Mouse (Mus musculus) lung, postnatal 0 days (tissue): ENCODE measurements around the gene Nrxn1. TPM values are rescaled to one million over a fixed set of nuclear protein-coding genes. Genes with fewer than 3 reads are reported as not detected.

Experiments
- ATAC-seq: fragments of 200-750 bp; cut with Nextera tagmentation; 2 replicates; pipeline ENCODE4 v1.8.0; 2017; ENCODE audit warnings: moderate library complexity
- DNase-seq: peaks from one replicate; pipeline ENCODE4 v3.0.0-alpha.2; 2016; ENCODE audit warnings: low spot score
- H3K27ac ChIP-seq: fragments of 300-500 bp; sonication (generic); 2 replicates; pipeline ENCODE4 v1.5.1; 2014; ENCODE audit warnings: antibody characterized with exemption, mild to moderate bottlenecking, low read length, mixed read lengths
- H3K27me3 ChIP-seq: fragments of 300-500 bp; sonication (generic); replicated peaks from 2 replicates; pipeline ENCODE4 v1.6.1; 2014; ENCODE audit warnings: low read length, mixed read lengths; ENCODE audit not compliant: insufficient read depth
- H3K36me3 ChIP-seq: fragments of 300-500 bp; sonication (generic); 2 replicates; pipeline ENCODE4 v1.6.1; 2014; ENCODE audit warnings: low read length, mixed read lengths; ENCODE audit not compliant: insufficient read depth
- H3K4me1 ChIP-seq: fragments of 300-500 bp; sonication (generic); 2 replicates; pipeline ENCODE4 v1.6.1; 2014; ENCODE audit warnings: antibody characterized with exemption, low read depth, low read length, mixed read lengths; ENCODE audit not compliant: insufficient read depth
- H3K4me2 ChIP-seq: fragments of 300-500 bp; sonication (generic); replicated peaks from 2 replicates; pipeline ENCODE4 v1.6.1; 2014; ENCODE audit warnings: low read depth, mild to moderate bottlenecking, low read length, moderate library complexity, mixed read lengths
- H3K4me3 ChIP-seq: fragments of 300-500 bp; sonication (generic); 2 replicates; pipeline ENCODE4 v1.5.1; 2014; ENCODE audit warnings: low read depth, low read length
- H3K9ac ChIP-seq: fragments of 300-500 bp; sonication (generic); replicated peaks from 2 replicates; pipeline ENCODE4 v1.6.1; 2014; ENCODE audit warnings: low read depth, mild to moderate bottlenecking
- H3K9me3 ChIP-seq: fragments of 300-500 bp; sonication (generic); 2 replicates; pipeline ENCODE4 v1.6.1; 2016; ENCODE audit warnings: low read length, mixed read lengths
- CTCF ChIP-seq: IDR thresholded peaks from 2 replicates; pipeline ENCODE4 v1.5.1; 2016; ENCODE audit warnings: antibody characterized with exemption, mild to moderate bottlenecking
- EP300 ChIP-seq: IDR thresholded peaks from 2 replicates; pipeline ENCODE4 v1.6.1; 2016; ENCODE audit warnings: antibody characterized with exemption, mild to moderate bottlenecking, control low read depth
- WGBS: fragments of 180-500 bp; shearing (Covaris S2); extraction: QIAGEN DNeasy Blood & Tissue Kit; methylation state at CpG from one replicate; pipeline ENCODE4 v1.1.7; 2014; 5-methylcytosine and 5-hydroxymethylcytosine counted together
- polyA plus RNA-seq: library from polyadenylated mRNA; unstranded; fragments of >200 nt; fragmentation: Nextera tagmentation; extraction: Ambion mirVana; gene quantifications from 2 replicates; pipeline ENCODE4 v1.2.1, GENCODE M21; 2015

Nrxn1 gene
- polyA plus RNA-seq, 1 experiment from 2014 or later = 1.3 TPM

GRCm38 (mm10) chr17:90269143-90269542, 823.7 kb downstream of the Nrxn1 start:
- H3K27me3 ChIP-seq = no peaks in the 10 kb centered on the region
- WGBS = 64% methylated on average over 2 of the region's 2 CpGs
- H3K4me3 ChIP-seq = no peak overlapping the region
- ATAC-seq (no peak), DNase-seq (no peak)
- H3K9me3 ChIP-seq = no peaks in the 10 kb centered on the region
- no peak overlapping the region for H3K27ac ChIP-seq
- no peak for TF ChIP-seq CTCF
- no peak for TF ChIP-seq EP300
- no peak overlapping the region for H3K9ac ChIP-seq
- H3K4me1 ChIP-seq = no peaks in the 10 kb centered on the region
- no peak overlapping the region for H3K4me2 ChIP-seq
- H3K36me3 ChIP-seq = no peaks in the 10 kb centered on the region

GRCm38 (mm10) chr17:90253451-90254131, 839.3 kb downstream of the Nrxn1 start:
- no peak for TF ChIP-seq EP300
- no peak for TF ChIP-seq CTCF
- H3K9ac ChIP-seq = no peak overlapping the region
- no peak overlapping the region for H3K4me2 ChIP-seq
- H3K27ac ChIP-seq = no peak overlapping the region
- H3K4me1 ChIP-seq = no peaks in the 10 kb centered on the region
- H3K36me3 ChIP-seq = no peaks in the 10 kb centered on the region
- 35% methylated on average over 5 of the region's 5 CpGs for WGBS
- DNase-seq (no peak), ATAC-seq (no peak)
- no peak overlapping the region for H3K4me3 ChIP-seq
- no peaks in the 10 kb centered on the region for H3K27me3 ChIP-seq
- no peaks in the 10 kb centered on the region for H3K9me3 ChIP-seq

GRCm38 (mm10) chr17:90252196-90252595, 840.7 kb downstream of the Nrxn1 start:
- WGBS = 72% methylated on average over 1 of the region's 1 CpGs
- H3K27me3 ChIP-seq = no peaks in the 10 kb centered on the region
- DNase-seq = no peak

GRCm38 (mm10) chr17:90247071-90247849, 845.6 kb downstream of the Nrxn1 start:
- Histone ChIP-seq H3K36me3 (no peaks in the 10 kb centered on the region), H3K4me1 (no peaks in the 10 kb centered on the region), H3K4me3 (no peak overlapping the region), H3K9me3 (no peaks in the 10 kb centered on the region), H3K9ac (no peak overlapping the region), H3K4me2 (no peak overlapping the region), H3K27me3 (no peaks in the 10 kb centered on the region), H3K27ac (no peak overlapping the region)
- DNase-seq (no peak), ATAC-seq (no peak)
- no peak for TF ChIP-seq CTCF
- TF ChIP-seq EP300 = no peak
- WGBS = 74% methylated on average over 7 of the region's 7 CpGs

More at GRCm38 (mm10) chr17:90252196-90252595, 840.7 kb downstream of the Nrxn1 start:
- no peak overlapping the region for H3K9ac ChIP-seq
- no peaks in the 10 kb centered on the region for H3K9me3 ChIP-seq
- H3K4me3 ChIP-seq = no peak overlapping the region
- no peak for ATAC-seq
- H3K36me3 ChIP-seq = no peaks in the 10 kb centered on the region
- no peak overlapping the region for H3K27ac ChIP-seq
- no peak for TF ChIP-seq CTCF
- TF ChIP-seq EP300 = no peak
- no peaks in the 10 kb centered on the region for H3K4me1 ChIP-seq
- H3K4me2 ChIP-seq = no peak overlapping the region

- TF ChIP-seq EP300 = no peak
- TF ChIP-seq CTCF = no peak
- H3K9me3 ChIP-seq = no peaks in the 10 kb centered on the region
- DNase-seq (no peak), ATAC-seq (no peak)
- WGBS = 46% methylated on average over 2 of the region's 2 CpGs
- no peaks in the 10 kb centered on the region for H3K36me3 ChIP-seq
- no peaks in the 10 kb centered on the region for H3K4me1 ChIP-seq
- H3K4me3 ChIP-seq = no peak overlapping the region
- no peak overlapping the region for H3K9ac ChIP-seq
- no peaks in the 10 kb centered on the region for H3K27me3 ChIP-seq
- H3K27ac ChIP-seq = no peak overlapping the region
- no peak overlapping the region for H3K4me2 ChIP-seq
Measured at GRCm38 (mm10) chr17:90244339-90244738, 848.5 kb downstream of the Nrxn1 start.

- Histone ChIP-seq H3K27me3 (no peaks in the 10 kb centered on the region), H3K27ac (no peak overlapping the region)
- WGBS = 73% methylated on average over 3 of the region's 3 CpGs
Measured at GRCm38 (mm10) chr17:90238964-90239363, 853.9 kb downstream of the Nrxn1 start.

More at GRCm38 (mm10) chr17:90238964-90239363, 853.9 kb downstream of the Nrxn1 start:
- no peak overlapping the region for H3K4me3 ChIP-seq
- no peak overlapping the region for H3K9ac ChIP-seq
- no peaks in the 10 kb centered on the region for H3K9me3 ChIP-seq
- H3K36me3 ChIP-seq = no peaks in the 10 kb centered on the region
- no peaks in the 10 kb centered on the region for H3K4me1 ChIP-seq
- TF ChIP-seq EP300 (no peak), CTCF (no peak)
- ATAC-seq = no peak
- H3K4me2 ChIP-seq = no peak overlapping the region
- no peak for DNase-seq
